ENCODE assay signal across 7 mouse cellular contexts in the genomic region with DNA sequence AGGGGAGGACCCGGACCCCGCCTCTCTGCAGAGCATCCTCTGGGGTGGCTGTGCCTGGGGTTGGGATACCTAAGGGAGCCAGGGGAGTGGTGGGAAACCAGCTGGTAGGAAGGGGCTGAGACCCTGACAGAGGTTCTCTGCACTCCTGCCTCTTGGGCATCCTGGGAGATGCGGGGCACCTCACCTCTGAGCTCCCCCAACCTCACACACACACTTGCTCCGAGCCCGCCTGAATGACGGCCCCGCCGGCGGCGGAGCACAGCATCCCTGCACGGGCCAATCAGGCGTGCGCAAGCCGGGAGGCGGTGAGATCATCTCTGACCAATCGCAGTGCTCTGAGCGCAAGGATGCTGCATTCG. TPM values are rescaled to one million over a fixed set of nuclear protein-coding genes. Genes with fewer than 3 reads are reported as not detected.
DNase-seq lines count a peak whose midpoint lies in the region; ATAC-seq lines count a peak whose summit lies in the region.

No protein-coding gene starts in this region.

- H3K27me3 ChIP-seq in neural tube, embryonic 11.5 days (ENCODE audit: control insufficient read depth, insufficient read depth, low read length) = peaks cover 8% of the 10 kb centered on the region; the same call in 1 of the 2 replicates

- H3K27ac ChIP-seq in neural tube, embryonic 11.5 days (ENCODE audit: low read depth, low read length) = peak overlapping the region; percentile 70

- peak overlapping the region; percentile 69 for H3K4me3 ChIP-seq in neural tube, embryonic 11.5 days (ENCODE audit: low read depth, low read length)

- no peaks in the 10 kb centered on the region; the same call in 1 of the 2 replicates for H3K36me3 ChIP-seq in neural tube, embryonic 11.5 days (ENCODE audit: control insufficient read depth, insufficient read depth, low read length)

- peaks cover 8% of the 10 kb centered on the region; the same call in 1 of the 2 replicates for H3K4me1 ChIP-seq in neural tube, embryonic 11.5 days (ENCODE audit: control insufficient read depth, insufficient read depth, low read length)

- peak; percentile 93 for ATAC-seq in neural tube, embryonic 11.5 days (ENCODE audit: insufficient read depth, low FRiP score, low TSS enrichment)
- ATAC-seq in inflammation-experienced regulatory T-cells, adult 6 months = no peak
- ATAC-seq in monocyte, adult 5-6 weeks (replicated peaks; ENCODE audit: insufficient number of reproducible peaks, low FRiP score, low TSS enrichment, poor library complexity, severe bottlenecking) = no peak

- H3K4me2 ChIP-seq in neural tube, embryonic 11.5 days (ENCODE audit: low read depth) = peak overlapping the region; percentile 94

- under 1% methylated on average over 18 of the region's 18 CpGs for WGBS in neural tube, embryonic 11.5 days

- H3K9ac ChIP-seq in neural tube, embryonic 11.5 days (ENCODE audit: low read length) = peak overlapping the region; percentile 71

- no peaks in the 10 kb centered on the region for H3K9me3 ChIP-seq in neural tube, embryonic 11.5 days (ENCODE audit: control insufficient read depth, low read length)

- DNase-seq in brain, adult 2 months (ENCODE audit: low read depth, low spot score) = peak; percentile 97
- peak; percentile 88 for DNase-seq in cerebellum, adult 8-10 months
- DNase-seq in frontal cortex, adult 2 months (ENCODE audit: extremely low spot score in 1 of 2, low spot score in 1 of 2) = peak; percentile 79 to 89
- peak; percentile 82 to 92 for DNase-seq in left cerebral cortex, adult 18-20 months (ENCODE audit: low spot score in 2 of 2)
- peak; percentile 90 for DNase-seq in neural tube, embryonic 11.5 days (ENCODE audit: low spot score)

RNA-seq across cellular contexts. Expression of a gene that starts 1.3 kb away (rescaled TPM):
- 3.2 and 3.5 TPM in 2 replicates for polyA plus RNA-seq in frontal cortex, adult 2 months (2012; rRNA removed)
- 1 to 10 TPM; 2.2 to 2.8 TPM for total RNA-seq in left cerebral cortex, adult 18-20 months (2021)
- polyA plus RNA-seq in neural tube, embryonic 11.5 days (2014; fragmentation: Nextera tagmentation; extraction: Ambion mirVana) = 2.1 and 2.2 TPM in 2 replicates
- polyA plus RNA-seq in inflammation-experienced regulatory T-cells, adult 6 months (2017; shearing (Covaris generic)) = 1 to 10 TPM in 2 of 3 experiments, not detected in 1; 1.2 to 1.3 TPM
- total RNA-seq in monocyte, adult 5-6 weeks (2017) = not detected in 3 replicates

RNA-seq across cellular contexts. Expression of a gene that starts 14.9 kb away (rescaled TPM):
- 60.0 and 69.0 TPM in 2 replicates for polyA plus RNA-seq in frontal cortex, adult 2 months (2012; rRNA removed)
- 10 to 100 TPM; 28.7 to 34.3 TPM for total RNA-seq in left cerebral cortex, adult 18-20 months (2021)
- polyA plus RNA-seq in neural tube, embryonic 11.5 days (2014; fragmentation: Nextera tagmentation; extraction: Ambion mirVana) = 59.7 and 63.1 TPM in 2 replicates
- 10 to 100 TPM; 56.4 to 69.0 (median 67.4) TPM for polyA plus RNA-seq in inflammation-experienced regulatory T-cells, adult 6 months (2017; shearing (Covaris generic))
- 17.5 to 24.6 TPM (median 19.5 TPM) in 3 replicates for total RNA-seq in monocyte, adult 5-6 weeks (2017)

RNA-seq across cellular contexts. Expression of a gene that starts 21.3 kb away (rescaled TPM):
- polyA plus RNA-seq in frontal cortex, adult 2 months (2012; rRNA removed) = 28.1 and 28.6 TPM in 2 replicates
- 10 to 100 TPM; 27.9 to 35.5 TPM for total RNA-seq in left cerebral cortex, adult 18-20 months (2021)
- polyA plus RNA-seq in neural tube, embryonic 11.5 days (2014; fragmentation: Nextera tagmentation; extraction: Ambion mirVana) = 30.6 TPM in 2 replicates
- polyA plus RNA-seq in inflammation-experienced regulatory T-cells, adult 6 months (2017; shearing (Covaris generic)) = 10 to 100 TPM; 56.2 to 83.0 (median 61.4) TPM
- total RNA-seq in monocyte, adult 5-6 weeks (2017) = 37.3 to 83.5 TPM (median 42.5 TPM) in 3 replicates

RNA-seq across cellular contexts. Expression of a gene that starts 29.3 kb away (rescaled TPM):
- polyA plus RNA-seq in frontal cortex, adult 2 months (2012; rRNA removed) = 250 and 268 TPM in 2 replicates
- 100 to 1,000 TPM; 128 to 133 TPM for total RNA-seq in left cerebral cortex, adult 18-20 months (2021)
- polyA plus RNA-seq in neural tube, embryonic 11.5 days (2014; fragmentation: Nextera tagmentation; extraction: Ambion mirVana) = 82.4 and 84.6 TPM in 2 replicates
- polyA plus RNA-seq in inflammation-experienced regulatory T-cells, adult 6 months (2017; shearing (Covaris generic)) = 10 to 100 TPM; 21.2 to 31.2 (median 30.4) TPM
- 83.0 to 107 TPM (median 86.5 TPM) in 3 replicates for total RNA-seq in monocyte, adult 5-6 weeks (2017)

RNA-seq across cellular contexts. Expression of a gene that starts 33.3 kb away (rescaled TPM):
- polyA plus RNA-seq in frontal cortex, adult 2 months (2012; rRNA removed) = 1.7 and 1.9 TPM in 2 replicates
- total RNA-seq in left cerebral cortex, adult 18-20 months (2021) = 1 to 10 TPM in 1 of 2 experiments, under 1 TPM in 1; 0.88 to 1.0 TPM
- 0.27 and 1.1 TPM in 2 replicates for polyA plus RNA-seq in neural tube, embryonic 11.5 days (2014; fragmentation: Nextera tagmentation; extraction: Ambion mirVana)
- 1 to 10 TPM in 1 of 3 experiments, under 1 TPM in 2; 0.55 to 1.8 (median 0.95) TPM for polyA plus RNA-seq in inflammation-experienced regulatory T-cells, adult 6 months (2017; shearing (Covaris generic))
- total RNA-seq in monocyte, adult 5-6 weeks (2017) = not detected in 3 replicates
